Mouse (Mus musculus): Measurements from ENCODE around the gene Fgfr2. TPM values are rescaled to one million over a fixed set of nuclear protein-coding genes. Genes with fewer than 3 reads are reported as not detected.

Gene Fgfr2
- polyA plus RNA-seq, 1 experiment from 2014 or later = 99.3 TPM

- 69% methylated on average over 6 of the region's 6 CpGs for WGBS
- Histone ChIP-seq H3K9me3 (replicated peaks) (no peaks in the 10 kb centered on the region), H3K27me3 (ENCODE audit: low read depth, poor library complexity, severe bottlenecking) (no peaks in the 10 kb centered on the region), H3K27ac (replicated peaks) (no peak overlapping the region), H3K36me3 (no peaks in the 10 kb centered on the region), H3K4me1 (peaks cover 15% of the 10 kb centered on the region; the same call in 1 of the 2 replicates), H3K4me3 (no peak overlapping the region)
- no peak for DNase-seq (ENCODE audit: low spot score)
These were observed 635.8 kb downstream of the Fgfr2 start for GRCm38 (mm10) chr7:132487361-132487760.

- no peaks in the 10 kb centered on the region for H3K9me3 ChIP-seq (replicated peaks)
- no peaks in the 10 kb centered on the region for H3K27me3 ChIP-seq (ENCODE audit: low read depth, poor library complexity, severe bottlenecking)
- 88% methylated on average over 9 of the region's 9 CpGs for WGBS
- H3K36me3 ChIP-seq = no peaks in the 10 kb centered on the region
- H3K4me1 ChIP-seq = peaks cover 15% of the 10 kb centered on the region; the same call in 1 of the 2 replicates
- DNase-seq (ENCODE audit: low spot score) = no peak
- H3K4me3 ChIP-seq = no peak overlapping the region
- no peak overlapping the region for H3K27ac ChIP-seq (replicated peaks)
These were observed 636.6 kb downstream of the Fgfr2 start for GRCm38 (mm10) chr7:132486403-132487178.

- no peak for DNase-seq (ENCODE audit: low spot score)
- no peaks in the 10 kb centered on the region for H3K9me3 ChIP-seq (replicated peaks)
- no peak overlapping the region for H3K27ac ChIP-seq (replicated peaks)
- WGBS = 81% methylated on average over 5 of the region's 5 CpGs
- H3K36me3 ChIP-seq = no peaks in the 10 kb centered on the region
- H3K4me3 ChIP-seq = no peak overlapping the region
- H3K4me1 ChIP-seq = peaks cover 19% of the 10 kb centered on the region; the same call in 1 of the 2 replicates
- no peaks in the 10 kb centered on the region for H3K27me3 ChIP-seq (ENCODE audit: low read depth, poor library complexity, severe bottlenecking)
These were observed 638.7 kb downstream of the Fgfr2 start for GRCm38 (mm10) chr7:132484424-132484823.

GRCm38 (mm10) chr7:132480696-132481306 lies 642.3 kb downstream of the Fgfr2 start:
- DNase-seq (ENCODE audit: low spot score) = no peak
- Histone ChIP-seq H3K4me1 (peaks cover 28% of the 10 kb centered on the region), H3K4me3 (no peak overlapping the region), H3K27ac (replicated peaks) (no peak overlapping the region), H3K36me3 (no peaks in the 10 kb centered on the region), H3K27me3 (ENCODE audit: low read depth, poor library complexity, severe bottlenecking) (no peaks in the 10 kb centered on the region), H3K9me3 (replicated peaks) (no peaks in the 10 kb centered on the region)
- WGBS = 82% methylated on average over 4 of the region's 4 CpGs

- WGBS = 73% methylated on average over 9 of the region's 9 CpGs
- peak overlapping the region; percentile 46; the same call in 1 of the 2 replicates for H3K27ac ChIP-seq (replicated peaks)
- no peaks in the 10 kb centered on the region for H3K36me3 ChIP-seq
- DNase-seq (ENCODE audit: low spot score) = no peak
- H3K4me3 ChIP-seq = no peak overlapping the region
- H3K27me3 ChIP-seq (ENCODE audit: low read depth, poor library complexity, severe bottlenecking) = no peaks in the 10 kb centered on the region; the same call in 1 of the 2 replicates
- H3K4me1 ChIP-seq = peaks cover 24% of the 10 kb centered on the region
- H3K9me3 ChIP-seq (replicated peaks) = no peaks in the 10 kb centered on the region
These were observed 644.8 kb downstream of the Fgfr2 start for GRCm38 (mm10) chr7:132478295-132478809.

- DNase-seq (ENCODE audit: low spot score) = no peak
- 75% methylated on average over 3 of the region's 3 CpGs for WGBS
- Histone ChIP-seq H3K4me3 (no peak overlapping the region), H3K27ac (replicated peaks) (peak overlapping the region; percentile 33; the same call in 1 of the 2 replicates), H3K9me3 (replicated peaks) (no peaks in the 10 kb centered on the region), H3K36me3 (no peaks in the 10 kb centered on the region), H3K27me3 (ENCODE audit: low read depth, poor library complexity, severe bottlenecking) (no peaks in the 10 kb centered on the region; the same call in 1 of the 2 replicates), H3K4me1 (peaks cover 20% of the 10 kb centered on the region)
These were observed 645.4 kb downstream of the Fgfr2 start for GRCm38 (mm10) chr7:132477753-132478152.

GRCm38 (mm10) chr7:132476491-132476890 lies 646.7 kb downstream of the Fgfr2 start:
- Histone ChIP-seq H3K4me1 (peaks cover 20% of the 10 kb centered on the region), H3K36me3 (no peaks in the 10 kb centered on the region)

GRCm38 (mm10) chr7:132475069-132475468 lies 648.1 kb downstream of the Fgfr2 start:
- no peaks in the 10 kb centered on the region for H3K36me3 ChIP-seq
- no peak overlapping the region for H3K27ac ChIP-seq (replicated peaks)
- WGBS = 23% methylated on average over 5 of the region's 5 CpGs
- peaks cover 2% of the 10 kb centered on the region; the same call in 1 of the 2 replicates for H3K27me3 ChIP-seq (ENCODE audit: low read depth, poor library complexity, severe bottlenecking)
- H3K4me3 ChIP-seq = no peak overlapping the region
- DNase-seq (ENCODE audit: low spot score) = peak; percentile 61
- peaks cover 13% of the 10 kb centered on the region for H3K4me1 ChIP-seq
- H3K9me3 ChIP-seq (replicated peaks) = no peaks in the 10 kb centered on the region

More at GRCm38 (mm10) chr7:132476491-132476890, 646.7 kb downstream of the Fgfr2 start:
- WGBS = 94% methylated on average over 2 of the region's 2 CpGs
- no peak overlapping the region for H3K4me3 ChIP-seq
- no peak overlapping the region for H3K27ac ChIP-seq (replicated peaks)
- DNase-seq (ENCODE audit: low spot score) = no peak
- H3K9me3 ChIP-seq (replicated peaks) = no peaks in the 10 kb centered on the region
- H3K27me3 ChIP-seq (ENCODE audit: low read depth, poor library complexity, severe bottlenecking) = no peaks in the 10 kb centered on the region; the same call in 1 of the 2 replicates

GRCm38 (mm10) chr7:132471327-132471726 lies 651.8 kb downstream of the Fgfr2 start:
- peak; percentile 39 for DNase-seq (ENCODE audit: low spot score)
- 56% methylated on average over 3 of the region's 3 CpGs for WGBS
- Histone ChIP-seq H3K36me3 (no peaks in the 10 kb centered on the region), H3K9me3 (replicated peaks) (no peaks in the 10 kb centered on the region), H3K27me3 (ENCODE audit: low read depth, poor library complexity, severe bottlenecking) (peaks cover 6% of the 10 kb centered on the region; the same call in 1 of the 2 replicates), H3K4me3 (no peak overlapping the region), H3K4me1 (peaks cover 6% of the 10 kb centered on the region; the same call in 1 of the 2 replicates), H3K27ac (replicated peaks) (no peak overlapping the region)

GRCm38 (mm10) chr7:132468391-132468790 lies 654.8 kb downstream of the Fgfr2 start:
- H3K27me3 ChIP-seq (ENCODE audit: low read depth, poor library complexity, severe bottlenecking) = 0 out of 2 replicates have a peak, but pooled peaks cover 6% of the 10 kb centered on the region
- H3K27ac ChIP-seq (replicated peaks) = no peak overlapping the region

GRCm38 (mm10) chr7:132465897-132466296 lies 657.3 kb downstream of the Fgfr2 start:
- no peak overlapping the region for H3K27ac ChIP-seq (replicated peaks)

More at GRCm38 (mm10) chr7:132468391-132468790, 654.8 kb downstream of the Fgfr2 start:
- Histone ChIP-seq H3K36me3 (no peaks in the 10 kb centered on the region), H3K4me1 (peaks cover 6% of the 10 kb centered on the region; the same call in 1 of the 2 replicates), H3K9me3 (replicated peaks) (no peaks in the 10 kb centered on the region), H3K4me3 (no peak overlapping the region)
- DNase-seq (ENCODE audit: low spot score) = no peak

GRCm38 (mm10) chr7:132464894-132465293 lies 658.3 kb downstream of the Fgfr2 start:
- Histone ChIP-seq H3K27ac (replicated peaks) (no peak overlapping the region), H3K4me1 (peaks cover 6% of the 10 kb centered on the region; the same call in 1 of the 2 replicates), H3K9me3 (replicated peaks) (no peaks in the 10 kb centered on the region), H3K4me3 (no peak overlapping the region), H3K27me3 (ENCODE audit: low read depth, poor library complexity, severe bottlenecking) (0 out of 2 replicates have a peak, but pooled peaks cover 2% of the 10 kb centered on the region), H3K36me3 (no peaks in the 10 kb centered on the region)
- WGBS = 81% methylated on average over 1 of the region's 1 CpGs
- DNase-seq (ENCODE audit: low spot score) = no peak

More at GRCm38 (mm10) chr7:132465897-132466296, 657.3 kb downstream of the Fgfr2 start:
- Histone ChIP-seq H3K27me3 (ENCODE audit: low read depth, poor library complexity, severe bottlenecking) (0 out of 2 replicates have a peak, but pooled peaks cover 6% of the 10 kb centered on the region), H3K36me3 (no peaks in the 10 kb centered on the region), H3K4me3 (no peak overlapping the region), H3K4me1 (peaks cover 6% of the 10 kb centered on the region; the same call in 1 of the 2 replicates), H3K9me3 (replicated peaks) (no peaks in the 10 kb centered on the region)
- WGBS = 86% methylated on average over 5 of the region's 5 CpGs
- no peak for DNase-seq (ENCODE audit: low spot score)
